Mouse (Mus musculus) CD4-positive, CD25-positive, alpha-beta regulatory T cell (primary cell): ENCODE measurements around the gene Wiz. TPM values are rescaled to one million over a fixed set of nuclear protein-coding genes. Genes with fewer than 3 reads are reported as not detected.

Experiments
- polyA plus RNA-seq: library from polyadenylated mRNA; unstranded; fragments of 100-300 nt; shearing (Covaris generic); gene quantifications from one replicate; pipeline ENCODE4 v1.2.1, GENCODE M21; 2017

The Wiz gene
- 34.4 TPM for polyA plus RNA-seq

DNA sequence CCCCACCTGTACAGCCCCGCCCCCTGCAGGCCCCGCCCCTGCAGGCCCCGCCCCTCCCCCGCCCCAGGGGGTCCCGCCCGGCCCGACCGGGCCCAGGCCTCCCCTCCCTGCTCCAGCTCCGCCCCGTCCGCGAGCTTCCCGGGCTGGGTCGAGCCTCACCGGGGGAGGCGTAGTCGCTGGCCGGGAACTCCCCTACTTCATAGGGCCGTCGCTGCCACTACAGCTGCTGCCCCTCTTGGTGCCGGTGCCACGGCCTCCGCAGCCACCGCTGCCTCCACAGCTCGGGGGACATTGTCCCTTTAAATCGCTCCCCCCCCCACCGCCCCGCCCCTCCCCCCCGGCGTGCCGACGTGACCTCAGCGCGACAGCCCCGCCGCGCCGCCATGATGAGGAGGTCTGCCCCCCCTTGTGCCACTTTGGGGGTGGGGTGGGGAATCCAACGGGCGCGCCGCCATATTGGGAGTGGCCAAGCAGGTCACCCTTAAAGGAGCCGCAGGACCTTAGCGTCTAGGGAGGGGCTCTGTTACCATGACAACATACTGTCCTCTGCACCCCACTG is at the start of gene Wiz:
Gene Wiz, minus strand, starts transcription at position 339 of the 559 bp plus-strand sequence.

DNA sequence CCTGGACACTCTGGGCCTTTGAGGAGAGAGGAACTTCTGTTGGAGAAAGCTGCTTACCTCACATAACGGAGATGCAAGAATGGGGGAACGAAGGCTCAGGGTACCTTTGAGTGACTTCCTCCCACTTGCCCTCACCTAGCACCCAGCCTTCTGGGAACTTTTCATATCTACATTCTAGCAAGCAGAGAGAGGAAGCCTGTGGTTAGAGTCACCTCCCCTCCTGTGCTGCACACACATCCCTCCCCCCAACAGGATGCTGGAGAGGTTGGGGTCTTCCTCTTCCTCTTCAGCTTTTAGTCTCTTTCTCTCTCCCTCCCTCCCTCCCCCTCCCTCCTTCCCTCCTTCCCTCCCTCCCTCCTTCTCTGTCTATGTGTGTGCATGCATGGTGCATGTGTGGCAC is 34.8 kb upstream of the Wiz start, which contains the start of gene Pglyrp2:
Gene Pglyrp2, minus strand, starts transcription at position 134 of the 400 bp plus-strand sequence.

DNA sequence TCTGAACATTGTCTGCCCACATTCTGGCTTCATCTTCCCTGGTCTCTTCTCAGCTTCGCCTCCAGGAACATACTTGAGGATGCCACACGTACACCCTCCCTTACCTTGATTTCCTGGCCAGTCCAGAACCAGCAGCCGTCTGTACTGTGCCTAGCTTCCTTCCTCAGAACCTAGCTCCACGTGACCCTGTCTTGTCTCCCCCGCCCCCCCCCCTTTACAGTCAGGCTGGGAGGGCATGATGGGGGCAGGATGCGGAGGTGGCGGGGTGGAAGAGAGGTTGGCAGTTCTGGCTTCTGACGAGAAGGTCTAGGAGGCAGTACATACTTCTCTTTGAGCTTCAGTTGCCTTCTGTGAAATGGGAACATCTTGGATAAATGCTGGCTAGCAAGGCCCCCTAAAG is 14.2 kb upstream of the Wiz start, which contains the start of gene Rasal3:
Gene Rasal3, minus strand, starts transcription at position 167 of the 400 bp plus-strand sequence.

DNA sequence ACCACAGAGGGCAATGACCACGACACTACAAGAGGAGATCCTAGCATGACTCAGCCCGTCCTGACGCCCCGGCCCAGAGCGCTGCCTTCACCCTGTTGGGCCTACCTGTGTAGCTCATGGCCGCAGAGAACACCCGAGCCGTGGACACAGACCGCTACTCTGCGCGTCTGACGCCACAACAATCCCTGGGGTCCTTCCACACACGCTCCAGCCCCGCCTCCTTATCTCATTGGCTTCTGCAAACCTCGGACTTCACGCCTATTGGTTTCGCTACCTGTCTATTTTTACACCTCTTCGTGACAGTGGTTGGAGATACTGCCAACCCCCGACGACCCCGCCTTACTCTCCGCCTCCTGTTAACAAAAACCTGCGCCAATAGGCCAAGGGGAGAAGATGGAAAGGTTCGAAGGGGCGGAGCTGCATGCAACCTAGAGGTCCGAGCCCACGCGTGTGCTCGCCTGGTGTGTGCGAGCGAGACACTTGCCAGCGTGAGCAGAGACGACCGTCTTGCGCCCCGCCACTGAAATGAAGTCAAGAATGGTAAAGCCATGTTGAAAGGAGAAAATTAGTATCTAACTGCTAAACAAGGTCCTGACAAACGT is 38.8 kb downstream of the Wiz start, which contains the start of gene Akap8l:
Gene Akap8l, minus strand, starts transcription at position 226 of the 602 bp plus-strand sequence.

DNA sequence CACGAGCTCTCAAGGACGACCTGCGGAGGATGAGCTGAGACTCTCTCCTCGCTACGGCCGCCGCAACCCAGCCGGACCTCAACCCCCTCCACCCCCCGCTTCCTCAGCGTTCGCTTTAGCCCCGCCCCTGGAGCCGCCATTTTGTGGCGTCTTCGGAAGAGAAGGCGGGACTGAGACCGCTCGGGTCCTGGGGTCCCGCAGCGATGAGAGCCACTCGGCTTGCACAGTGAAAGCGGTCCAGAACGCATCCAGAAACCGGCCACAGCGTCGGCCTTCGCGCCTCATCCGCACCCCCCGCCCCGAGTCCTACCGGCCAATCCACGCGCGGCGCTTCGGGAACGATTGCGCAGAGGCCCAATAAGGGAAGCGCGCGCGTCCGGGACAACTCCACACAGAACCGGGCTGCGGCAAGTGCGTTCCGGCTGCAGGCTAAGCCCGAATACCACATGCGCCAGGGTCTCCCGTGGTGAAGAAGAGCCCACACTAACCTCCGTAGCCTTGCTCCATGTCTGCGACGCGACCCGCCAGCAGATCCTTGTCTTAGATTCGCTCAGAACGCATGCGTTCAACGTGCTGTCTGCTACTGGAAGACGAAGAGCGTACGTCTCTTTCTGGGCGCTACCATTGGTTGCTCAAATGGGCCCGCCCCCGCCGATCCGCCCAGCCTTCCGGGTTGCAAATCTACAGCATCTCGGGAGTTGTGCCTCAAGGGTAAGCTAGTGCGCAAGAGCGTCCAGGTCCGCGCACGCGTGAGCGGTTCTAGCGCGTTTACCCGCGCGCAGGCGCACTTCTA is 68.4 kb downstream of the Wiz start, which contains the start of gene Akap8:
Gene Akap8, minus strand, starts transcription at position 642 of the 793 bp plus-strand sequence.

Other genes with a start within 250 kb of the Wiz start
- gene Notch3, start 222.6 kb downstream of the Wiz start, polyA plus RNA-seq, result 0.06 TPM
- gene Ephx3, start 199.9 kb downstream of the Wiz start, polyA plus RNA-seq, result not detected
- 212 TPM for gene Brd4, start 104.7 kb downstream of the Wiz start, polyA plus RNA-seq
- gene Akap8, start 68.2 kb downstream of the Wiz start, polyA plus RNA-seq, result 225 TPM
- gene Akap8l, start 38.8 kb downstream of the Wiz start, polyA plus RNA-seq, result 290 TPM
- gene Rasal3, start 14.1 kb upstream of the Wiz start, polyA plus RNA-seq, result 731 TPM
- gene Pglyrp2, start 34.7 kb upstream of the Wiz start, polyA plus RNA-seq, result 107 TPM
- 0.53 TPM for gene Cyp4f39, start 63.3 kb upstream of the Wiz start, polyA plus RNA-seq
- 4.2 TPM for gene Cyp4f17, start 116.6 kb upstream of the Wiz start, polyA plus RNA-seq
- 8.0 TPM for gene Cyp4f16, start 147.1 kb upstream of the Wiz start, polyA plus RNA-seq
- 0.13 TPM for gene Cyp4f37, start 231.9 kb upstream of the Wiz start, polyA plus RNA-seq